Comparison of ENCODE assay signal across 24 mouse cellular contexts in genomic region chr9:121909635-121910034, GRCm38 (mm10). TPM values are rescaled to one million over a fixed set of nuclear protein-coding genes. Genes with fewer than 3 reads are reported as not detected.
DNase-seq lines count a peak whose midpoint lies in the region; ATAC-seq lines count a peak whose summit lies in the region.
"Had no signal": no experiment of that assay in that cellular context is flagged by ENCODE, and none has a peak within 500 bp of the region (broad histone marks: within the 10 kb centered on the region; RNA-seq: fewer than 3 reads in every experiment).

No protein-coding gene starts in this region.

- DNase-seq in liver (no peak), 416B (ENCODE audit: low read depth) (peak; percentile 87)
- DNase-seq: cerebellum, adult 11 months; cerebellum, postnatal 14 days; gastrocnemius, postnatal 25 days; kidney, adult 8-10 months; kidney, postnatal 36 days; layer of hippocampus, adult 9-11 months; right cerebral cortex, postnatal 14 days had no signal

- no peak overlapping the region for H3K4me2 ChIP-seq in liver, embryonic 12.5 days
- no peak overlapping the region for H3K4me2 ChIP-seq in heart, embryonic 11.5 days
- H3K4me2 ChIP-seq: forebrain, embryonic 12.5 days; limb, embryonic 15.5 days; lung, embryonic 15.5 days had no signal

- no peaks in the 10 kb centered on the region for H3K4me1 ChIP-seq in liver, embryonic 12.5 days
- H3K4me1 ChIP-seq in heart, embryonic 11.5 days (ENCODE audit: control insufficient read depth, insufficient read depth, low read length) = no peaks in the 10 kb centered on the region
- H3K4me1 ChIP-seq: forebrain, embryonic 12.5 days; hindbrain, embryonic 10.5 days; limb, embryonic 15.5 days; lung, embryonic 15.5 days had no signal

- H3K27me3 ChIP-seq in liver, embryonic 12.5 days (replicated peaks) = peaks cover 6% of the 10 kb centered on the region; the same call in 1 of the 2 replicates
- no peaks in the 10 kb centered on the region for H3K27me3 ChIP-seq in heart, embryonic 11.5 days (ENCODE audit: control insufficient read depth, insufficient read depth, low read length)
- H3K27me3 ChIP-seq: forebrain, embryonic 12.5 days; limb, embryonic 15.5 days; lung, embryonic 15.5 days had no signal

- no peak overlapping the region for H3K9ac ChIP-seq in liver, embryonic 12.5 days
- no peak overlapping the region for H3K9ac ChIP-seq in heart, embryonic 11.5 days (ENCODE audit: low read depth, low read length)
- H3K9ac ChIP-seq: forebrain, embryonic 12.5 days; limb, embryonic 15.5 days; lung, embryonic 15.5 days had no signal

- ATAC-seq in liver, embryonic 12.5 days = peak; percentile 20; the same call in 1 of the 2 replicates
- ATAC-seq in common myeloid progenitor, adult 5-6 weeks (replicated peaks; ENCODE audit: low read depth, poor library complexity, severe bottlenecking) = peak; percentile 90
- ATAC-seq in megakaryocyte progenitor cell, adult 5-6 weeks (replicated peaks; ENCODE audit: poor library complexity) = peak; percentile 82
- no peak for ATAC-seq in heart, embryonic 11.5 days (replicated peaks; ENCODE audit: insufficient number of reproducible peaks, low FRiP score, low TSS enrichment)
- no peak for ATAC-seq in megakaryocyte-erythroid progenitor cell, adult 5-6 weeks (replicated peaks; ENCODE audit: low FRiP score, low TSS enrichment, poor library complexity, severe bottlenecking)

- 18% methylated on average over 6 of the region's 6 CpGs for WGBS in liver, embryonic 12.5 days (ENCODE audit: insufficient replicate concordance)
- 69% methylated on average over 6 of the region's 6 CpGs for WGBS in heart, embryonic 11.5 days (ENCODE audit: insufficient replicate concordance)

- no peaks in the 10 kb centered on the region for H3K36me3 ChIP-seq in liver, embryonic 12.5 days
- H3K36me3 ChIP-seq in heart, embryonic 11.5 days (ENCODE audit: control insufficient read depth, insufficient read depth, low read length) = no peaks in the 10 kb centered on the region
- H3K36me3 ChIP-seq: forebrain, embryonic 12.5 days; G1E; hindbrain, embryonic 10.5 days; limb, embryonic 15.5 days; lung, embryonic 15.5 days had no signal

- no peaks in the 10 kb centered on the region for H3K9me3 ChIP-seq in liver, embryonic 12.5 days (replicated peaks)
- H3K9me3 ChIP-seq in heart, embryonic 11.5 days (replicated peaks; ENCODE audit: control insufficient read depth, low read length) = no peaks in the 10 kb centered on the region
- H3K9me3 ChIP-seq: forebrain, embryonic 12.5 days; G1E; hindbrain, embryonic 10.5 days; limb, embryonic 15.5 days; lung, embryonic 15.5 days had no signal

- no peak overlapping the region for H3K27ac ChIP-seq in liver, embryonic 12.5 days
- H3K27ac ChIP-seq in heart, embryonic 11.5 days (ENCODE audit: low read depth, low read length) = no peak overlapping the region
- H3K27ac ChIP-seq: forebrain, embryonic 12.5 days; hindbrain, embryonic 10.5 days; limb, embryonic 15.5 days; lung, embryonic 15.5 days had no signal

- no peak overlapping the region for H3K4me3 ChIP-seq in liver, embryonic 12.5 days
- H3K4me3 ChIP-seq in heart, embryonic 11.5 days (ENCODE audit: low read depth, low read length) = no peak overlapping the region
- H3K4me3 ChIP-seq: forebrain, embryonic 12.5 days; hindbrain, embryonic 10.5 days; limb, embryonic 15.5 days; lung, embryonic 15.5 days had no signal

RNA-seq across cellular contexts. Expression of gene Cyp8b1, which starts 6.5 kb away (rescaled TPM):
- polyA plus RNA-seq in liver, embryonic 12.5 days (2016; fragmentation: Nextera tagmentation; extraction: Ambion mirVana) = 0.22 and 0.27 TPM in 2 replicates
- total RNA-seq in common myeloid progenitor, adult 5-6 weeks (2017) = not detected in 2 replicates
- total RNA-seq in megakaryocyte progenitor cell, adult 5-6 weeks (2015) = not detected in 2 replicates
- total RNA-seq in megakaryocyte progenitor cell, adult 5-6 weeks (2017) = not detected in 2 replicates
- polyA plus RNA-seq in heart, embryonic 11.5 days (2014; fragmentation: Nextera tagmentation; extraction: Ambion mirVana) = not detected in 2 replicates
- not detected in 2 replicates for total RNA-seq in megakaryocyte-erythroid progenitor cell, adult 5-6 weeks (2014; fragmentation: Nextera tagmentation)
- total RNA-seq in megakaryocyte-erythroid progenitor cell, adult 5-6 weeks (2017) = not detected in 2 replicates
- total RNA-seq: G1E; gastrocnemius, postnatal 25 days; left cerebral cortex, postnatal 25 days; midbrain, postnatal 0 days had no signal
- polyA plus RNA-seq: brain, embryonic 14.5 days; forebrain, embryonic 12.5 days; G1E; heart, embryonic 14.5 days; hindbrain, embryonic 10.5 days; limb, embryonic 15.5 days; lung, embryonic 15.5 days; midbrain, postnatal 0 days; neural tube, embryonic 11.5 days had no signal

RNA-seq across cellular contexts. Expression of gene Ackr2, which starts 11.5 kb away (rescaled TPM):
- 0.16 and 0.19 TPM in 2 replicates for polyA plus RNA-seq in liver, embryonic 12.5 days (2016; fragmentation: Nextera tagmentation; extraction: Ambion mirVana)
- not detected in 2 replicates for total RNA-seq in common myeloid progenitor, adult 5-6 weeks (2017)
- total RNA-seq in megakaryocyte progenitor cell, adult 5-6 weeks (2015) = not detected in 2 replicates
- not detected in 2 replicates for total RNA-seq in megakaryocyte progenitor cell, adult 5-6 weeks (2017)
- 0.10 TPM in 1 of 2 replicates, not detected in the other for polyA plus RNA-seq in heart, embryonic 11.5 days (2014; fragmentation: Nextera tagmentation; extraction: Ambion mirVana)
- not detected in 2 replicates for total RNA-seq in megakaryocyte-erythroid progenitor cell, adult 5-6 weeks (2014; fragmentation: Nextera tagmentation)
- total RNA-seq in megakaryocyte-erythroid progenitor cell, adult 5-6 weeks (2017) = not detected in 2 replicates
- polyA plus RNA-seq: G1E had no signal

RNA-seq across cellular contexts. Expression of gene Fam198a, which starts 41.2 kb away (rescaled TPM):
- polyA plus RNA-seq in liver, embryonic 12.5 days (2016; fragmentation: Nextera tagmentation; extraction: Ambion mirVana) = 0.20 and 0.44 TPM in 2 replicates
- not detected in 2 replicates for total RNA-seq in common myeloid progenitor, adult 5-6 weeks (2017)
- total RNA-seq in megakaryocyte progenitor cell, adult 5-6 weeks (2015) = 0.25 TPM in 1 of 2 replicates, not detected in the other
- 0.17 and 0.30 TPM in 2 replicates for total RNA-seq in megakaryocyte progenitor cell, adult 5-6 weeks (2017)
- polyA plus RNA-seq in heart, embryonic 11.5 days (2014; fragmentation: Nextera tagmentation; extraction: Ambion mirVana) = 0.35 and 0.44 TPM in 2 replicates
- total RNA-seq in megakaryocyte-erythroid progenitor cell, adult 5-6 weeks (2014; fragmentation: Nextera tagmentation) = not detected in 2 replicates
- total RNA-seq in megakaryocyte-erythroid progenitor cell, adult 5-6 weeks (2017) = 1.3 TPM in 1 of 2 replicates, not detected in the other
- total RNA-seq: G1E had no signal
- polyA plus RNA-seq: G1E had no signal

RNA-seq across cellular contexts. Expression of gene Higd1a, which starts 51.5 kb away (rescaled TPM):
- 135 and 145 TPM in 2 replicates for polyA plus RNA-seq in liver, embryonic 12.5 days (2016; fragmentation: Nextera tagmentation; extraction: Ambion mirVana)
- 15.5 and 18.5 TPM in 2 replicates for total RNA-seq in common myeloid progenitor, adult 5-6 weeks (2017)
- 89.9 and 101 TPM in 2 replicates for total RNA-seq in megakaryocyte progenitor cell, adult 5-6 weeks (2015)
- 14.1 and 21.7 TPM in 2 replicates for total RNA-seq in megakaryocyte progenitor cell, adult 5-6 weeks (2017)
- polyA plus RNA-seq in heart, embryonic 11.5 days (2014; fragmentation: Nextera tagmentation; extraction: Ambion mirVana) = 241 and 243 TPM in 2 replicates
- total RNA-seq in megakaryocyte-erythroid progenitor cell, adult 5-6 weeks (2014; fragmentation: Nextera tagmentation) = 119 and 156 TPM in 2 replicates
- total RNA-seq in megakaryocyte-erythroid progenitor cell, adult 5-6 weeks (2017) = 28.6 and 33.5 TPM in 2 replicates

Comparison
In these comparisons a context has a peak if more than half of its experiments do, and no peak if none do; other contexts are left out.
1. ATAC-seq: peak in liver, embryonic 12.5 days (single experiment), common myeloid progenitor, adult 5-6 weeks (single experiment) and megakaryocyte progenitor cell, adult 5-6 weeks (single experiment); none in heart, embryonic 11.5 days (single experiment) and megakaryocyte-erythroid progenitor cell, adult 5-6 weeks (single experiment).